Mouse (Mus musculus): ENCODE measurements around the gene Dync1i1. TPM values are rescaled to one million over a fixed set of nuclear protein-coding genes. Genes with fewer than 3 reads are reported as not detected.

The Dync1i1 gene
- polyA plus RNA-seq, 1 experiment = 1.0 TPM

DNA sequence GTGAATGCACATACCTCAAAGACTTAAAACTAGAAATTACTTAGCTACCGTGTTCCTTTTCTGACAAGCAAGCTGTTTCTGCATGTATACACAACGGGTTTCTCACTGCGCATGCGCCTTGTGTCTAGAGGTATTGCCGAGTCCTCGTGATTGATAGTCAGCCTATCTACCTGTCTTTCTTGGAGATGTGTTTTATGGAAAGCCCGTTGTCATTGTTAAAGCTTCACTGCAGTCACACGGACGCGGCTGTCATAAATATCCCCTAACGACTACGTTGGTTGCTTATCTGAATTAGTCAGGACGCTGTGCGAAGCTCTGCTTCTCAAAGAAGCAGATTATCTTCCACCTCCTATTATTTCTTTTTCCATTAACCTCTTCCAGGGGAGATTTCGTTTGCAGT lies 290.2 kb downstream of the Dync1i1 start:
- 42% methylated on average over 15 of the region's 15 CpGs for WGBS
- DNase-seq (ENCODE audit: low read depth, low spot score) = no peak

- WGBS = 65% methylated on average over 9 of the region's 9 CpGs
- no peak for DNase-seq (ENCODE audit: low read depth, low spot score)
Observed at GRCm38 (mm10) chr6:6016931-6017330, 291.5 kb downstream of the Dync1i1 start.

DNA sequence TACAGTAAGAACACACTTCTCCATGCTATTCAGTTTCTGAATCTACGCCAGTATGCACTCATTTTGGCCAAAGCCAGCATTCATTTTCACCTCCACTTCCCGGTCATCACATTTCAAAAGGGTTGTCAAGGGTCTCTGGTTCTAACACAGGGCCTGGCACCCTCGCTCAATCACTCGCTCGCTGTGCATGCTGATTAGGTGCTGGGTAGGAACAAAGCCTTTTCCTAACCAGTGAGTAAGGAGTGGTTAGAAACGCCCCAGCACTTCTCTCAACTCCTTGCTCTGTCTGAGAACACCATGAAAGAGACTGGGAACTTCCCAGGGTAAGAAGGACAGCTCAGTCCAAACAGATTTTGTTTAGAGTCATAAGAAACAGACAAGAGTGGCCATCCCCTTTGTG lies 298.5 kb downstream of the Dync1i1 start:
- no peak for DNase-seq (ENCODE audit: low read depth, low spot score)
- WGBS = 71% methylated on average over 6 of the region's 6 CpGs

- WGBS = 83% methylated on average over 6 of the region's 6 CpGs
- no peak for DNase-seq (ENCODE audit: low read depth, low spot score)
Observed at GRCm38 (mm10) chr6:6027664-6028063, 302.2 kb downstream of the Dync1i1 start.

- WGBS = 73% methylated on average over 18 of the region's 18 CpGs
Observed at GRCm38 (mm10) chr6:6038773-6039550, 313.5 kb downstream of the Dync1i1 start.

DNA sequence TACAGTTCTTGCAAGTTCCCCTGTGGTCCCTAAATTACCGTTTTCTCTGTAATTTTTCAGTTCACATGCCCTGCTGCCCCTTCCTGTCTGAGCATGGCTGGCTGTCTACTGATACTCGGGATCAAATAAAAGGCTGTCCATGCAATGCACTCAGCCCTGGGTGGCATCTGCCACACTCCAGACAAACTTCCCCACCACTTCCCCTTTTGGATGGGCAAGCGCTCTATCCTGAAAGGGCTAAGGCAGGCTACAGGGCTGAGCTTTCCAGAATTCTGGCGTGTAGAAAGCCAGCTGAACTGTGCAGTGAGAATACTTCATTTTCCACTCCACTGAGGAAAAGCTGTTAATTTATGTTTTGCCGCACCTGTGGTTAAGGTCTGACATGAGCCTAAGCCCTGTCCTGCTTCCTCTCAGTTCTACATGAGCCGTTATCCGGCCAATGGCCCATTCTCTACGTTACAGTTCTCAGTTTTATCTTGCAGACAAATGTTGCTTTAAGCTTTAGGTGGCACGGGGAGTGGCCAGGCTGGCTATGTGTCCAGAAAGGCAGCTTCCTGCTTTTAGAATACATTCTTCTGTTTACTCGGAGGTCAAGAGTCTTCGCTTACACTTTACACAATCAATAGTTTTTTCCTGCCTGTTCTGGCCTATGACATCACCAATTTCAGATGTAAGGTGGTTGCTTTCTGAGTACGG lies 321.4 kb downstream of the Dync1i1 start:
- WGBS = 61% methylated on average over 12 of the region's 12 CpGs
- DNase-seq (ENCODE audit: low read depth, low spot score) = no peak

More at GRCm38 (mm10) chr6:6038773-6039550, 313.5 kb downstream of the Dync1i1 start:
- no peak for DNase-seq (ENCODE audit: low read depth, low spot score)

DNA sequence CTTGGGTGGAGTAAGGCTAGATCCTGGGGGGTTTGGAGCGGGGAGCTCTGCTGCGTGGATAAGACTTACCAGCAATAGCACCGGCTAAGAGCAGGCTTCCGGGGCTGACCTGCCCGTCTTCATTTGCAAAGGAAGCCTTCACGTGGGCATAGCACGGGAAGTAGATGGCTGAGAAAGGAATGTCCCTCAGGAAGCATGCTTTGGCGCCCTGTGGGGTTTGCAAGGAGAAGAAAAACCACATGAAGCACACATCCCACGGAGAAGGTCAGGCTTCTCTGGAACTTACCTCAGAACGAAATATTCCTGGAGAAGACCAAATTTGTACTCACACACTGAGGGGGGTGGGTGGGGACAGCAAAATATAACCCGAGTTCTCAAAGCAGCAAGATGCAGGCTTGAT lies 327.3 kb downstream of the Dync1i1 start:
- 83% methylated on average over 11 of the region's 11 CpGs for WGBS
- DNase-seq (ENCODE audit: low read depth, low spot score) = no peak

DNA sequence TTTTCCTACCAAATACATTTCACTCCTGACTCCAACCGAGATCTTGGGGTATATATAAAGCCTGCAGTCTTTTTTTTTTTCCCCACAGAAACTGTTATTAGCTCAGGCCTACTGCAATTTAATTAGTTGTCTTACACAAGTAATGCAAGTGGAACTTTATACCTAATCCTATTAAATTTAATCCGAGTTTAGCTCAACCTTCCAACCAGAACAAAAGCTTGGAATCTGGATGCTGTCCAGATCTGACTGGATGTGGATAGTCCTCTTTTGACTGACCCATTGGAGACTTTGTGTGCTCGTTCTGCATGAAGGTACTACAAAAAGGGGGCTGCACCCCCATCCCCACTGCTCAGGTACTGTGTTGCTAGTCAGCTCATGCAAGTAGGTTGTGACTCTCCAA lies 328.5 kb downstream of the Dync1i1 start:
- DNase-seq (ENCODE audit: low read depth, low spot score) = no peak
- WGBS = 81% methylated on average over 3 of the region's 3 CpGs

GRCm38 (mm10) chr6:6058548-6058947 lies 333.1 kb downstream of the Dync1i1 start:
- no peak for DNase-seq (ENCODE audit: low read depth, low spot score)
- 80% methylated on average over 3 of the region's 3 CpGs for WGBS

DNA sequence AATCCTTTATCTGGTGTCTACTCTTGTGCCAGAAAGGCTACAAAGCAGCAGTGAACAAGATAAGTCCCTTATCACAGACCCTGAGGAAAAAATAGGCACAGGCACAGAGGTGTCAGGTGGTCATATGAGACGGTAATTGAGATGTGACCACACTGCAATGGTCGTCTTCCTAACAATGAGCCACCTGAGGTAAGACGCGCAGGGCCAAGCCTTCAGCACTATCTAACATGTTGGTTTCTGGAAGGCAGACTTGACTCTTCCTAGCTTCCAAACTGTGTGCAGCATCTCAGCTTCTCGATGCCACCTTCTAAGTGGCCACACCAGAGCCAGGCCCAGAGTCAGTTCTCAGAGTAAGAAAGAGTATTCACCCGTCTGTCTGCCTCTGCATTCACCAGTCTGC lies 341.8 kb downstream of the Dync1i1 start:
- no peak for DNase-seq (ENCODE audit: low read depth, low spot score)
- 96% methylated on average over 6 of the region's 6 CpGs for WGBS

DNA sequence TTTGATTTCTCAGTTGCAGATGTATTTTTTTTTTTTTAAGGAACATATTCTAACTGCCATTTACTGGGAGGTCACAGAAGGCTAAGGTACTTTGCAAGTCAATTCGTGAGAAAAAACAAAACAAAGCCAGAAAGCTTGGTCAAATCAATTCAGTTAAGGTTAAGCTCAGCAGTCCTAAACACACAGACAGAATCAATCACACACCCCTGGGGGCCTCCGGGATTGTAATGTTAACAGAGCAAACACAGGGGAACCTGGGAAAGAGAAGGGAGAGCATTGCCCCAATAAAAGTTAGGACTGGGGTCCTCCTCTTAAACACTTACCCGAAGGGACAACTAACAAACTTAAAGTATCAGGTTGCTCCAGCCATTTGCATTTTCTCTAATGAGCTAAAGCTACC lies 344.6 kb downstream of the Dync1i1 start:
- DNase-seq (ENCODE audit: low read depth, low spot score) = no peak
- WGBS = 17% methylated on average over 3 of the region's 3 CpGs

DNA sequence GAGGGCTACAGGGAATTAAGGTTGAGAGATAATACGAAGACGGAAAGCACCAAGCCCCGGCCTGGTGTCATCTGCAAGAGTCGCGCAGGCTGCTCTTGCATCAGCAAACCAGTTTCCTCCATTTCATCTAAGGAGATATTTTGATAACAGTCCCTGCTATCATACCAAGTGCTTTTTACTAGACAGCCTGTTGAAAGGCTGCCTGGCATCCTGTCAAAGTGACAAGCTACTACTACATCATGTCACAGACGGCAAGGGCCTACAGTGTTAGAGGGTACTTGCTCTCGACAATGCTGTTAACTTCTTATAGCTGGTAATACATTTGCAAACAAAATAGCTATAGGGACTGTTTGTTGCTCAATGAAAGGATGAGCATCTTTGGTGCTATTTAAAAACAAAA lies 345.6 kb downstream of the Dync1i1 start:
- DNase-seq (ENCODE audit: low read depth, low spot score) = no peak
- WGBS = 93% methylated on average over 7 of the region's 7 CpGs

DNA sequence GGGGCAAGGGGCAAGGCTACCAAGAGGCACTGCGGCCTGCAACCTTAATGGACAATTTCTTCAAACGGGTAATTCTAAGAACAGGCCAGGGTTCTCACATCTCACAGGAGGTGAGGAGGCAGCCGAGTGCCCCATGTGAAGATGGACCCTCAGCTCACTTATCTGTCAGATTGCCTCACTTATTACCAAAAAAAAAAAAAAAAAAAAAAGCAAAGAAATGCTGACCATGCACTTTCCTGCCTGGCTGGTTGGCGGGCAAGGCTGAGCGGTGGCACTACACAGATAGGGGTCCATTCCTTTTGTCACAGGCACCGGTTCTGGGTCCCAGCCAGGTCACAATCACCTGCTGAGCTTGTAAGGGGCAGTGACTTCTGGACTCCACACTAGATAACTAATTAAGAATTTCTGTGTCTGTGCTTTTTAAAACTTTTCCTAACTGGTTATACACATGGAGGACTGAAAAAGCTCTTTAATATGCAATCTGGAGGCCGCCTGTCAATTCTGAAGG lies 350.6 kb downstream of the Dync1i1 start:
- 95% methylated on average over 7 of the region's 7 CpGs for WGBS
- DNase-seq (ENCODE audit: low read depth, low spot score) = no peak

- no peak for DNase-seq (ENCODE audit: low read depth, low spot score)
- WGBS = 82% methylated on average over 4 of the region's 4 CpGs
Observed at GRCm38 (mm10) chr6:6077234-6077633, 351.8 kb downstream of the Dync1i1 start.

Other genes starting within 250 kb of the Dync1i1 start
- gene Pdk4, start 229.3 kb upstream of the Dync1i1 start, polyA plus RNA-seq (2012; rRNA removed) = 0.97 and 1.8 TPM in 2 replicates